Mouse (Mus musculus): ENCODE measurements around the gene Bcl11a.

DNA sequence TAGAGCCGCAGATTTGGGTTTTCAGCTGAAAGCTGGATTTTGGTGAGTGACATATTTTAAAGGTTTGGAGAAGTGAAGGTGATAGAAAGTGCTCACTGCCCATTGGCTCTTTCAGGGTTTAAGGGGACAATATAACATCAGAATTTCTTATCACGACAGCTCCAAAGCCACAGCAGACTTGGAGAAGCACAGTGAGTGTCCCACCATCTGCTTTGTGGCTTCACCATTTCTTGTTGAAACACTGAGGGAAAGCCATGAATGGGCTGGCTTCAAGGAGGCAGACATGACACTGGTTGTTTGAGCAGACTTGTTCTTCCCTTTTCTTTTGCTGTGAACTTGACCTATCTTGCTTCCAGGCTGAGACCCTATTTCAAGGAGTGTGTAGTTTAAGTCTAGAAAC, 46.1 kb downstream of the Bcl11a start:
- no peak for TF ChIP-seq E2F4 (IDR thresholded peaks at IDR 0.05; ENCODE audit: borderline replicate concordance, low read depth, low read length)
- peak in 1 of 2 experiments; percentile 46; a peak in 3 of 4 replicates for TF ChIP-seq EP300 (IDR thresholded peaks at IDR 0.05; ENCODE audit: low read depth in 1 of 2, low read length in 2 of 2)
- no peak for TF ChIP-seq USF1 (IDR thresholded peaks at IDR 0.05; ENCODE audit: low read depth, low read length)
- TF ChIP-seq POLR2A (IDR thresholded peaks at IDR 0.05; ENCODE audit: control insufficient read depth in 1 of 2, insufficient read depth in 1 of 2, low read depth in 1 of 2, low read length in 2 of 2, poor library complexity in 1 of 2), result no peak
- no peak for TF ChIP-seq ELF1 (IDR thresholded peaks at IDR 0.05; ENCODE audit: low read depth, low read length)
- peak; percentile 38; the same call in 1 of the 2 replicates for TF ChIP-seq TCF12 (IDR thresholded peaks at IDR 0.05; ENCODE audit: low read depth, low read length)
- 0 out of 2 replicates have a peak, but pooled peaks have one; percentile 14 for TF ChIP-seq GATA1 (IDR thresholded peaks at IDR 0.05; ENCODE audit: low read depth, low read length)
- TF ChIP-seq CTCF (IDR thresholded peaks at IDR 0.05 in 2 of 3, conservative IDR thresholded peaks at IDR 0.05 in 1 of 3; ENCODE audit: control insufficient read depth in 1 of 3, insufficient read depth in 1 of 3, low read depth in 2 of 3, low read length in 3 of 3, poor library complexity in 1 of 3, severe bottlenecking in 1 of 3), result no peak
- peak; percentile 54; the same call in 1 of the 2 replicates for TF ChIP-seq TAL1 (IDR thresholded peaks at IDR 0.05; ENCODE audit: low read length)
- no peak for TF ChIP-seq NRF1 (IDR thresholded peaks at IDR 0.05; ENCODE audit: insufficient read depth, low read depth, low read length, poor library complexity, severe bottlenecking)
- TF ChIP-seq ZNF384 (IDR thresholded peaks at IDR 0.05; ENCODE audit: low read depth, low read length), result no peak
- TF ChIP-seq ZC3H11A (IDR thresholded peaks at IDR 0.05; ENCODE audit: low read depth, low read length), result no peak

All from MEL (cell line).